Mouse (Mus musculus): Measurements from ENCODE around the gene Gm815.

Gm815 gene

DNA sequence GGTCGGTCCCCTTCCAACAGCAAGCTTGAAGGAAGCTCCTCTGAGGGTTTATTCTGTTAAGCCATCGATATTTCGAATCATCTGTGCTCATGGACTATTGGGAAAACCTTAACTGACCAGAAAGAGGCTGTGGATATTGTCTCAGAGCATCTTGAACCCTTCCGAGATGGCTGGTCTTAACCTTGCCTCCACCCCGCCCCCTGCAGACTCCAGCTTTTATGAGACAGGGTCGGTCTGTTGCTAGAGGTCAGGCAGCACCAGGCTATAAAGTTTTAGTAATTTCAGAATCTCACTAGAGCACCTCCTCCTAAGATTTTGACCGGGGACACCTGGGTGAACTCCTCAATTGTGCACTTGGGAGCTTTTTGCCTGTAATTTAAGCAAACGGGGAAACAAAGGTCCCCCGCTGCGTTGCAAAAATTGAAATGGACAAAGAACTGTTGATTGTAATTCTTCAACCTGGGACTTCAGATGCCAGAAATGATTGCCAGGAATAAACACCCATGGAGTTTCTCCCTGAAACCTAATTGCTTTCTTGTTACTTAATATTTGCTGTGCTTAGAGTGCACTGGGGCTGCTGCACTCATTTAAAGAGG lies 8.4 kb upstream of the Gm815 start:
- DNase-seq (ENCODE audit: low spot score): no peak

DNA sequence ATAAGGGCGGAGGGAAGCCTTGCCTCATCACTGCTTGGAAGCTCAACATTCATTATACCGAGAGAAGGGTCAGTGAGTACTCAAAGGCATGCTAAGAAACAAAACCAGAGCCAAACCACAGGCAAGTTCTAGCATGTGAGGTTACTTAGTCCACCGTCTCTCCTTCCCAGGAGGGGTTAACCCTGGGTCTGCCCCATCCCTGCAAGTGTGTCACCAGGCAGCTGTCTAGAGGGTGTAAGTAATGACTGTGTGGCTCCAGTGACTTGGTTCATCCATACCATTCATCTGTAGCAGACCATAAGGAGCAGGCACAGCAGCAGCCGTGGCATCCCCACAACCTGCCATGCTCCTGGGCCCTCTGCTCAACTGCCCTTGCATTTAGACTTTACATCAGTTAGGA lies 5.8 kb upstream of the Gm815 start:
- no peak for DNase-seq (ENCODE audit: low spot score)

DNA sequence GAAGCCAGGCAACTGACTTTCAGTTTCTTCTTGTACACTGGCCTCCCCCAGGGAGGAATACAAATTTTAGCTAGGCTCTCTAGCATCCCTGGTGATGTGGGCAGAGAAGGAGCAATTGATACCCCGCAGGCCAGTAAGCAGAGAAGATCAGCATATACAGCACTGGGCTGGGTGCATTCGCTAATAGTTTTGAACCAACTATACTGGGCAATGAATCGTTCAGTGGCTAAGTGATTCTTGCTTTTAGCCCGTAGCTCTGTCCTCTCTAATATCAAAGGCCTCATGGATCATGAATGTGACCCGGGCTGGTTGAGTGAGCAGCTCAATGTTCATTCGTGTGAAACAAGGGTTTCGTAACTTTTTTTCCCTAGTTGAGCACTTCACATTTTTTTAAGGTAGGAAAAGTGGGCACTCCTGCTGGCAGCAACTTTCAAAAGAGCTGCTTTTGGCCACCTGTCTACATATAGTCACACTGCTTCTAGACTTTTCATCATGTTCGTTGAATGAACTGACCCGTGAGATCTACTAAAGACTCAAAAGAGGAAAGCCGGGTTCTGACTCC lies 3.7 kb upstream of the Gm815 start:
- no peak for DNase-seq (ENCODE audit: low spot score)

DNA sequence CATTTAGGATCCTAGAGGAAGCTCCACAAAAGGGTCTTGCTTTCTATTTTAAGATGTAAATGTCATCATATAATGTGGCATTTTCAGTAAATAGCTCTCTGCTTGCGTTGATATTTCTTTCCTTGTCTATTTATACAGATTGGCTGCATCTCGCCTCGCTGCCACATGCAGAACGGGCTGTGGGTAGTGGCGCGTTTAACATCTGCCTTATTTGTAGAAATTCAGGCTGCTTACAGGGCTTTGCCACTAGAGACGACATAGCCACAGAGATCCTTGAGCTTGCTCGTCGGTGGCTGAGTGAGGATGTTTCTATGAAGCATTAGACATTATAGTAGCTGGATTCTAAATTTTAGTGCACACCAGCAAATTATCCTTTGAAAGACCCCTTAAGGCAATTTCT lies 2.5 kb downstream of the Gm815 start:
- DNase-seq (ENCODE audit: low spot score): no peak

DNA sequence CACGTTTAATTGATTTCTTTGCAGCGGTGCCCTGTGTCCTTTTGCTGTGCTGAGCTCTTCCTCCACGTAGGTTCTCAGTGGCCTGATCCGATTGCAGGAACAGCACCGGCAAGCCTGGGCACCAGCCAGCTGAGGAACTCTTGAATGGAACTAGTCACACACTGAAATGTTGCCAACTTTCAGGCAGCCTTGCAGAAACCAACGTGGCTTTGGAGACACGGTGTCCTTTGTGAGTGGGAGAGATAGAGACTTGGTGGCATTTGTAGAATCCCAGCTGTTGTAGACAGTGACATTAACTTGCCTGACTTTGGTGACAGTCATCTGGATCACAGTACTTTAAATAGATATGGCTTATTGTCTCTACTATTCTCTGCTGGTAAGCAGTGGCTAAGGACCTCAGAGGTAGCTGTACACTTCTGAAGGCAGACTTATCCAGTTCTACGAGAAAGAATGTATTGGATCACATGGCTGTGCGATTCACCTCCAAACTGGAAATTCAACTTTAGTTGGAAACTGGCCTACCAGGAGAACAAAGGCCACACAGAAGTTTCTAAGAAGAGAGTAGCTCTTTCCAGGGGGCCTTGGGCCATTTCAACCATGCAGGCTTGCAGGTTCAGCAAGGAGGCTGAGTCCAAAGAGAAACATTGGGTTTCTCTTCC lies 5.8 kb downstream of the Gm815 start:
- DNase-seq (ENCODE audit: low spot score): no peak

DNA sequence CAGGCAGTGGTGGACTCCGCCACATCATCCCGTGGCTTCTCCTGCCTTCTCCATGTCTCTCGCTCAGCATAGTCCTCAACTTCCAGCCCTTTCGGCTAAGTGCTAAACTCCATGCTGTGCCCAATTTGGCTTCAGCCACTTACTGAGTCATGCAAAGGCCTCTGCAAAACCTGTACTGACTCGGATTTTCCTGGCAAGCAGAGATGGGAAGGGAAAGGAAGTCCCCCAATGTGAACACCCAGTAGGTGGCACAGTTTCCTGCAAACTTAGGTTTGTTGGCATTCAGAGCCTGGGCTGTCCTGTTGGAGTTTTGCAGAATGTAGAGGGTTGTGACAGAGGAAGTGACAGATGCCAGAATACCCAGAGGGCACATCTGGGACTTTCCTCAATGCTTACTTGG lies 7.2 kb downstream of the Gm815 start:
- no peak for DNase-seq (ENCODE audit: low spot score)

DNA sequence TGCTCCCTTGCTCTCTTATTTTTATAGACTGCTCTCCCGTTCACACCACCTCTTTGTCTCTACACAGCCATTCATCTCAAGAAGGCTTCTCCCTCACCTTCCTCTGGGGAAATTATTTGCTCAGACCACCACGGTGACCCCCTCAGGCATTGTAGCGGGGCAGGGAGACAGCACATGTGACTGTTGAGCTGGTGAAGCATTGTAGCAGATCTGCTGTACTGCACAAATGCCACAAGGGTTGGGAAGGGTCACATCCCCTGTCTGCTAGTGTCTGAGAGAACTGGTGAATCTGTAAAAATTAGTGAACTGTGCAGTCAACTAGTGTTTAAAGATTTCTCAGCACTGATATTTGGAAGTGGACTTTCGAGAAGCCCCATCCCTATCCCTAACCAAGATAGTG lies 16.5 kb downstream of the Gm815 start:
- DNase-seq (ENCODE audit: low spot score): no peak

DNA sequence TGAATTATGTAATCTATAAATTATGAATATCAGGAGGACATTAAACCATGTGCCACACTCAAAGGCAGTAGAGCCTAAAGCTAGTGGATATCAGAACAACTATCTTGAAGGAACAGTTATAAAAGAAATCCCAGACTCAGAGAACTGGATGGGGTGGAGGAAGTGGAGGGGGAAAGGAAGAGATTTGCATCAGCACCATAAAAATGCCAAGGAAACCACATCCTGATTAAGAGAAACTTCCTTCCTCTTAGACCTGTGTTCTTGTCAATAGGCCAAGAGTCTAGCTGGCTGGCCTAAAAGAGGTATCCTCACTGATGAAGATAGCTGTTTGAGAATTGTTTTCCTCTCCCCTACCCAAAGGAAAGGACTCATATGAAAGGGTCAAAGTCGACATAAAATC lies 28.6 kb downstream of the Gm815 start:
- no peak for DNase-seq (ENCODE audit: low spot score)

DNA sequence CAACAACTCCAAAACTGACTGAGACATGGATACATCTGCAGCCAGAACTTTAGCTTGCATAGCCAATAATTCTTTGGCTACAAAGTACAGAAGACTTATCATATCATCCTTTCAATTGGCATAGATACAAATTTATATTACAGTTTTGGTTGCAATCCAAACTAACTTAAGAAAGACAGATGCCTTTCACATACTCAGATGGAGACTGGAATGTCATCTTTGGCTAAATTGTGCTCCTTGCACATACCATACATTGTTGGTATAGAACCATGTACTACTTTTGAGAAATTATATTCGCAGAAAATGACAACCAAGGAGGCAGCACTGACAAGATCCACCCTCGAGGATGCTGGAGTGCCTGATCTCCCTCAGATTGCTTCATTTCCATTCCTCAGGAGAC lies 35.1 kb downstream of the Gm815 start:
- DNase-seq (ENCODE audit: low spot score): no peak

DNA sequence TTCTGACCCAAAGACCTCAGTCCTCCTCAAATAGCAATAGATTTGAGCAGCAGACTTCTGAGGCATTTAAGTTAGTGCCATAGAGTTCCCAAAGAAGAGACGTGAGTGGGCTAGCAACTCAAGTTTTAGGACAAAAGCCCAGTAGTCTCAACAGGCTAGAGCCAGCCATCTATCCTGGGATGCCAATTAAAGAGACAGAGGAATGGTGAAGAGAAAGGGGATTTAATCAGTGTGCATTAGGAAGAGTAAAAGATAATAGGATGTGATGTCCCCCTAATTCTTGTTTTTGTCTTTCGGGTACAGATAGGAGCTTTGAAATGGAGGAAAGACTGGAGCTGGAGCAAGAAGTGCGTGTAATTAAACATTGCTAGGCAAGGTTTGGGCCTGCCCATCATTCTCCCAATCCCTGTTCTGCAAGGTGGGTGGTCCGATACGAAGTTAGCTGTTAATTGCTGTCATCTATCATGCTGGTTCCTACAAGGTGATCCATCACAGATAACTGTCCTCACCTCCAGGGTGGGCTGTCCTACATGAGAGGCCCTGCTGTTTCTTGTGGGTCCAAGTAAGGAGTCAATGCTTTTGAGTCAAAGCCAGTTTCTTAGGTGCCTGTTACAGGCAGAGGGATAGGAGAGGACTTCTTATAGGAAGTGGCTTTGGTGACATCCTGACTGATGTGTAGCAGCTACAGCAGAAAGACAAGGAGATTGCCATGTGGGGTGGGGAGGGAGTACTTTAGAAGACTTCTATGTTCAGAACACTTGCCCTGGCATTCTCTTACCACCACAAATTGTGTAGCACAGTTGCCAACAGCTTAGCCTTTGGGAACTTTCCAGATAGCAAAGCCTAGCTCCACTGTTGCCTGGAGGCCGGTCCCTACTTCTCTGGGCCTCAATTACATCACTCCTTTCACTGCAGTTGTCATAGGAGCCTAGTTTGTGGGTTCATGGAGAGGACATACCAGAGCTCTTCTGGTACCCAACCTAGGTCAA lies 44.9 kb downstream of the Gm815 start:
- no peak for DNase-seq (ENCODE audit: low spot score)

DNA sequence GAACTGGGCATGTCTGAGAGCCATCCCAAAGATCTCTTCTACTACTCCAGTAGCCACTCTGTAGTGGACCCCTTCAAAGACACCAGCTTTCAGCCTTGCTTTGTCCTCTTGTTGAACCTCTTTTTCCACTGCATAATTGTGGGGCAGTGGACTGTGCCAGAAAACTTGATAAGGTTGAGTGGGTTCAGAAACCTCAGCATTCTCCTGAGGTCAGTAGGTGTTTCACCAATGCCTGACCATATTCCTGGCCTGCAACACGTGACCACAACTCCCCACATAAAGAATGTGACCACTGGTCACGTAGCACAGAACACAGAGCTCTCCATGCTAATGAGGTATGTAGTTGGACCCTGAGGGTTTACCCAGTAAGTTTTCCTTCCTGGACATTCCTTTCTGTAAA lies 48.5 kb downstream of the Gm815 start:
- no peak for DNase-seq (ENCODE audit: low spot score)

All from spleen, adult 12 weeks (tissue).